Mouse (Mus musculus) kidney, embryonic 15.5 days (tissue): Measurements from ENCODE around the gene Mrpl16. TPM values are rescaled to one million over a fixed set of nuclear protein-coding genes. Genes with fewer than 3 reads are reported as not detected.

Experiments used
- ATAC-seq: fragments of 200-750 bp; cut with Nextera tagmentation; replicated peaks from 2 replicates; pipeline ENCODE4 v1.8.0; 2017; ENCODE audit warnings: moderate TSS enrichment; ENCODE audit not compliant: low FRiP score
- H3K27ac ChIP-seq: fragments of 300-500 bp; sonication (generic); 2 replicates; pipeline ENCODE4 v1.5.1; 2015; ENCODE audit warnings: mild to moderate bottlenecking, inconsistent platforms
- H3K27me3 ChIP-seq: fragments of 300-500 bp; sonication (generic); 2 replicates; pipeline ENCODE4 v1.6.1; 2015; ENCODE audit warnings: inconsistent platforms
- H3K36me3 ChIP-seq: fragments of 300-500 bp; sonication (generic); 2 replicates; pipeline ENCODE4 v1.6.1; 2015; ENCODE audit warnings: inconsistent platforms
- H3K4me1 ChIP-seq: fragments of 300-500 bp; sonication (generic); 2 replicates; pipeline ENCODE4 v1.6.1; 2015; ENCODE audit warnings: inconsistent platforms
- H3K4me2 ChIP-seq: fragments of 300-500 bp; sonication (generic); 2 replicates; pipeline ENCODE4 v1.6.1; 2015; ENCODE audit warnings: moderate library complexity, mild to moderate bottlenecking, inconsistent platforms
- H3K4me3 ChIP-seq: fragments of 300-500 bp; sonication (generic); replicated peaks from 2 replicates; pipeline ENCODE4 v1.5.1; 2015; ENCODE audit warnings: mild to moderate bottlenecking, inconsistent platforms
- H3K9ac ChIP-seq: fragments of 300-500 bp; sonication (generic); 2 replicates; pipeline ENCODE4 v1.6.1; 2015; ENCODE audit warnings: mild to moderate bottlenecking, inconsistent platforms
- H3K9me3 ChIP-seq: fragments of 300-500 bp; sonication (generic); replicated peaks from 2 replicates; pipeline ENCODE4 v1.6.1; 2016; ENCODE audit warnings: inconsistent platforms
- WGBS: fragments of 180-500 bp; shearing (Covaris S2); methylation state at CpG from one replicate; pipeline ENCODE4 v1.1.7; 2015; ENCODE audit warnings: mixed read lengths; 5-methylcytosine and 5-hydroxymethylcytosine counted together
- polyA plus RNA-seq: library from polyadenylated mRNA; unstranded; fragments of >200 nt; fragmentation: Nextera tagmentation; extraction: Ambion mirVana; gene quantifications from 2 replicates; pipeline ENCODE4 v1.2.1, GENCODE M21; 2015

The Mrpl16 gene
- polyA plus RNA-seq, 1 experiment from 2014 or later = 52.2 TPM

- Histone ChIP-seq H3K27me3 (peaks cover 4% of the 10 kb centered on the region; the same call in 1 of the 2 replicates), H3K36me3 (no peaks in the 10 kb centered on the region), H3K4me3 (peak within 1 kb of the TSS; percentile 81), H3K4me2 (peak within 1 kb of the TSS; percentile 91), H3K9ac (peak within 1 kb of the TSS; percentile 77), H3K27ac (peak within 1 kb of the TSS; percentile 79), H3K9me3 (no peaks in the 10 kb centered on the region), H3K4me1 (peaks cover 29% of the 10 kb centered on the region)
- ATAC-seq = 0 out of 2 replicates have a peak, but pooled peaks have one; percentile 1
- under 1% methylated on average over 20 of the region's 20 CpGs for WGBS
Measured at GRCm38 (mm10) chr19:11819143-11819700, 49.0 kb downstream of the Mrpl16 start, which contains the start of gene Stx3. Gene Stx3, minus strand, starts transcription at chr19:11819403.

GRCm38 (mm10) chr19:11819800-11820199 lies 49.6 kb downstream of the Mrpl16 start:
- peaks cover 4% of the 10 kb centered on the region; the same call in 1 of the 2 replicates for H3K27me3 ChIP-seq
- no peaks in the 10 kb centered on the region for H3K9me3 ChIP-seq
- no peaks in the 10 kb centered on the region for H3K36me3 ChIP-seq
- peak overlapping the region; percentile 77; the same call in 1 of the 2 replicates for H3K9ac ChIP-seq
- H3K4me3 ChIP-seq = peak overlapping the region; percentile 81
- peak; percentile 76 for ATAC-seq
- no peak overlapping the region for H3K27ac ChIP-seq
- peaks cover 28% of the 10 kb centered on the region for H3K4me1 ChIP-seq
- WGBS = under 1% methylated on average over 15 of the region's 15 CpGs
- H3K4me2 ChIP-seq = peak overlapping the region; percentile 91

- Histone ChIP-seq H3K27ac (no peak overlapping the region), H3K36me3 (no peaks in the 10 kb centered on the region), H3K4me1 (peaks cover 28% of the 10 kb centered on the region), H3K4me2 (peak overlapping the region; percentile 91), H3K9ac (no peak overlapping the region), H3K27me3 (peaks cover 4% of the 10 kb centered on the region; the same call in 1 of the 2 replicates), H3K4me3 (peak overlapping the region; percentile 81), H3K9me3 (no peaks in the 10 kb centered on the region)
- WGBS = 26% methylated on average over 6 of the region's 6 CpGs
- ATAC-seq = no peak
Measured at GRCm38 (mm10) chr19:11820211-11820610, 50.0 kb downstream of the Mrpl16 start.

- peaks cover 7% of the 10 kb centered on the region; the same call in 1 of the 2 replicates for H3K27me3 ChIP-seq
- no peaks in the 10 kb centered on the region for H3K36me3 ChIP-seq
- no peak for ATAC-seq
- no peak overlapping the region for H3K4me3 ChIP-seq
- peaks cover 12% of the 10 kb centered on the region for H3K4me1 ChIP-seq
- no peak overlapping the region for H3K27ac ChIP-seq
- no peaks in the 10 kb centered on the region for H3K9me3 ChIP-seq
- WGBS = 35% methylated on average over 4 of the region's 4 CpGs
- H3K4me2 ChIP-seq = no peak overlapping the region
- H3K9ac ChIP-seq = no peak overlapping the region
Measured at GRCm38 (mm10) chr19:11823346-11824065, 53.3 kb downstream of the Mrpl16 start.

Other genes with a start within 250 kb of the Mrpl16 start
- gene Ms4a4d, start 233.6 kb upstream of the Mrpl16 start, polyA plus RNA-seq = 0.10 and 0.30 TPM in 2 replicates
- 2.8 and 4.2 TPM in 2 replicates for gene Ms4a6d, start 165.5 kb upstream of the Mrpl16 start, polyA plus RNA-seq
- 1.3 and 2.0 TPM in 2 replicates for gene Ms4a2, start 146.7 kb upstream of the Mrpl16 start, polyA plus RNA-seq
- gene Ms4a3, start 129.5 kb upstream of the Mrpl16 start, polyA plus RNA-seq = 0.17 and 0.55 TPM in 2 replicates
- gene Oosp2, start 109.8 kb upstream of the Mrpl16 start, polyA plus RNA-seq = not detected in 2 replicates
- not detected in 2 replicates for gene Oosp1, start 79.2 kb upstream of the Mrpl16 start, polyA plus RNA-seq
- not detected in 2 replicates for gene Oosp3, start 73.3 kb upstream of the Mrpl16 start, polyA plus RNA-seq
- not detected in 2 replicates for gene Gif, start 22.8 kb upstream of the Mrpl16 start, polyA plus RNA-seq
- gene Stx3, start 49.0 kb downstream of the Mrpl16 start, polyA plus RNA-seq = 20.4 TPM in 2 replicates
- gene Olfr1417, start 68.8 kb downstream of the Mrpl16 start, polyA plus RNA-seq = not detected in 2 replicates
- not detected in 2 replicates for gene Olfr1418, start 90.7 kb downstream of the Mrpl16 start, polyA plus RNA-seq
- not detected in 2 replicates for gene Olfr1419, start 104.7 kb downstream of the Mrpl16 start, polyA plus RNA-seq
- 0.16 TPM in 1 of 2 replicates, not detected in the other for gene Olfr1420, start 116.2 kb downstream of the Mrpl16 start, polyA plus RNA-seq
- gene Patl1, start 142.0 kb downstream of the Mrpl16 start, polyA plus RNA-seq = 19.3 and 20.1 TPM in 2 replicates
- gene Osbp, start 195.6 kb downstream of the Mrpl16 start, polyA plus RNA-seq = 3.9 and 4.2 TPM in 2 replicates